Mouse (Mus musculus) kidney, adult 2 months (tissue): ENCODE measurements around the gene Tmem132c.

ENCODE experiments used
- CTCF ChIP-seq: fragments of 200-500 bp; conservative IDR thresholded peaks from 2 replicates; pipeline ENCODE4 v1.5.1; 2011; ENCODE audit warnings: low read depth, mild to moderate bottlenecking, control low read depth, low read length, moderate library complexity, mixed read lengths; ENCODE audit not compliant: insufficient read depth, insufficient read length
- POLR2A ChIP-seq: fragments of 200-500 bp; IDR thresholded peaks from one replicate; pipeline ENCODE4 v1.6.1; 2011; ENCODE audit warnings: low read depth, low read length, control low read depth

- TF ChIP-seq POLR2A = no peak
- TF ChIP-seq CTCF = no peak
These were observed 164.5 kb downstream of the Tmem132c start for GRCm38 (mm10) chr5:127406014-127406655.
